Comparison of ENCODE assay signal across 17 mouse cellular contexts in the genomic region with DNA sequence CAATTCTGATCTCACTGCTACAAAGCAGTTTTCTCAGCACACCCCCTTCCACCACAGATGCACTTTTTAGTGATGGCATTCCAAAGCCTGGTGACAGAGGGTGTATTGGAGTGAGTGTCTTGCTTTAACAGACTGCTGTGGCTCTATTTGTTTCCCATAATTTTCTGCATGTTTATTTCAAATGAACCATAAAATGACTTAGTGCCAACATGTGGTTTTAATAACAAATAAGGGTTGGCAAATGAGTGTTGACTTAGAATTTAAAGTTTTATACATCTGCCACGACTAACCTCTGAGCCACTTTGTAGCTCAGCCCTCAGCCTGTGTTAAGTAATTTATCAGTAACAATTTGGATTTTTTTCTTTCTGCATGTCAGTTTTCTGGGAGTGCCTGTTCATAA.
"Had no signal": no experiment of that assay in that cellular context is flagged by ENCODE, and none has a peak within 500 bp of the region (broad histone marks: within the 10 kb centered on the region; RNA-seq: fewer than 3 reads in every experiment).

No protein-coding gene starts in this region.

- H3K9me3 ChIP-seq: lung, embryonic 15.5 days; megakaryocyte, embryonic 14.5 days; midbrain, embryonic 13.5 days; midbrain, embryonic 15.5 days; neural tube, embryonic 12.5 days; stomach, embryonic 15.5 days had no signal

- H3K4me3 ChIP-seq: lung, embryonic 15.5 days; megakaryocyte, embryonic 14.5 days; midbrain, embryonic 13.5 days; midbrain, embryonic 15.5 days; neural tube, embryonic 12.5 days; stomach, embryonic 15.5 days had no signal

- H3K9ac ChIP-seq: liver, postnatal 0 days; lung, embryonic 15.5 days; midbrain, embryonic 13.5 days; midbrain, embryonic 15.5 days; neural tube, embryonic 12.5 days; stomach, embryonic 15.5 days had no signal

- H3K36me3 ChIP-seq: lung, embryonic 15.5 days; midbrain, embryonic 13.5 days; midbrain, embryonic 15.5 days; neural tube, embryonic 12.5 days; stomach, embryonic 15.5 days had no signal

- H3K27me3 ChIP-seq: lung, embryonic 15.5 days; megakaryocyte, embryonic 14.5 days; midbrain, embryonic 13.5 days; midbrain, embryonic 15.5 days; neural tube, embryonic 12.5 days; stomach, embryonic 15.5 days had no signal

- H3K4me2 ChIP-seq: lung, embryonic 15.5 days; midbrain, embryonic 13.5 days; midbrain, embryonic 15.5 days; neural tube, embryonic 12.5 days; stomach, embryonic 15.5 days had no signal

- DNase-seq: liver, postnatal 0 days; lung, adult 2 months; lung, postnatal 14 days; lung, postnatal 36 days; right cerebral cortex, postnatal 14 days; thymus, adult 2 months; thymus, postnatal 25 days; thymus, postnatal 4 days had no signal

- H3K27ac ChIP-seq: lung, embryonic 15.5 days; macrophage; midbrain, embryonic 13.5 days; midbrain, embryonic 15.5 days; neural tube, embryonic 12.5 days; stomach, embryonic 15.5 days; stomach, postnatal 0 days had no signal

- H3K4me1 ChIP-seq: lung, embryonic 15.5 days; megakaryocyte, embryonic 14.5 days; midbrain, embryonic 13.5 days; midbrain, embryonic 15.5 days; neural tube, embryonic 12.5 days; stomach, embryonic 15.5 days had no signal

- ATAC-seq: liver, postnatal 0 days; lung, postnatal 0 days; midbrain, embryonic 13.5 days; midbrain, embryonic 15.5 days had no signal
